Mouse (Mus musculus): ENCODE results near the gene Fli1.

Gene Fli1

GRCm38 (mm10) chr9:32542212-32543039 is at the start of gene Fli1:
TSS of gene Fli1 (minus strand) at chr9:32542861.
- no peak for DNase-seq (ENCODE audit: low read depth in 1 of 2, low spot score in 2 of 2)

GRCm38 (mm10) chr9:32591732-32592582 is 49.3 kb upstream of the Fli1 start:
- peak; percentile 16 to 45 for DNase-seq (ENCODE audit: low read depth in 1 of 2, low spot score in 2 of 2)

GRCm38 (mm10) chr9:32590571-32590970 is 47.9 kb upstream of the Fli1 start:
- DNase-seq (ENCODE audit: low read depth in 1 of 2, low spot score in 2 of 2) = no peak

DNA sequence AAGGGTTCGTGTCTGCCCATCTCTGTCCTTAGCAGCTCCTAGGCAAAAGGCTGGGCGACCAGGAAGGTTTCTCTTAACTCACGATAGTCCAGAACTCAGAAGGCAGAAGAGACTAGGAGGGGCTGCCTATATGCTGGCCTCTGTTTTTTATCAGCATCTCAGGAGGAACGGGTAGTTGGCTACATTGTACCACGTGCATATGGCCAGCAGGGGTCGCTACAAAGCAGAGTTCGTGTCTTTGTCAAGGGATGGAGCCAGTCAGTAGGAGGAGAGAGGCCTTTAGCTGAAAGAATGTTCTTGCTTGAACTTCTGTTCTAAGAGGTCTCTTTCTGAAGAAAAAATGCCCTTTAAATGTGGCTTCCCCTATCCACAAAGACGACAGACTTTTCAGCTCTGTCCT is 47.2 kb upstream of the Fli1 start:
- DNase-seq (ENCODE audit: low read depth in 1 of 2, low spot score in 2 of 2) = peak in 1 of 2 experiments; percentile 70

GRCm38 (mm10) chr9:32585357-32585756 is 42.7 kb upstream of the Fli1 start:
- DNase-seq (ENCODE audit: low read depth in 1 of 2, low spot score in 2 of 2) = no peak

DNA sequence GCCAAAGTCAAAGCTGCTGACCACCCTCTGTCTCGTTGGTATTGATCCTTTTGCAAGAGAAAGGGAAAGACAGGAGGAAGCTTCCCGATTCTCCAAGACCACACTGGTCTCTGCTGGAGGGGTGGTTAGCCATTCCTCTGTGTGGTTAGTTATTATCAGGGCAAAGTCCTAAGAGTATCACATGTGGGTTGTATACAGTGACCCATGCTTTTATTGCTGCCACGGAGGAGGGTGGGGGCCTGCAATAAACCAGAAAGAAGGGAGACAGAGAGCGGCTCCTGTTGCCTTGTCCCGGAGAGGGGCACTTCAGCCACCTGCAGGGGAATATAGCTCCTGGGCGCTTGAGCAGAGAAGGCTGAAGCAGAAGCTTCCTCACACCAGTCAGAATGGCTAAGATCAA is 41.2 kb upstream of the Fli1 start:
- DNase-seq (ENCODE audit: low read depth in 1 of 2, low spot score in 2 of 2) = no peak

- DNase-seq (ENCODE audit: low read depth in 1 of 2, low spot score in 2 of 2) = no peak
These were observed 39.4 kb upstream of the Fli1 start for GRCm38 (mm10) chr9:32581851-32582573.

- DNase-seq (ENCODE audit: low read depth in 1 of 2, low spot score in 2 of 2) = no peak
These were observed 35.8 kb upstream of the Fli1 start for GRCm38 (mm10) chr9:32578411-32578810.

GRCm38 (mm10) chr9:32573638-32574037 is 31.0 kb upstream of the Fli1 start:
- DNase-seq (ENCODE audit: low read depth in 1 of 2, low spot score in 2 of 2) = no peak

GRCm38 (mm10) chr9:32571676-32572075 is 29.0 kb upstream of the Fli1 start:
- DNase-seq (ENCODE audit: low read depth in 1 of 2, low spot score in 2 of 2) = no peak

- no peak for DNase-seq (ENCODE audit: low read depth in 1 of 2, low spot score in 2 of 2)
These were observed 27.9 kb upstream of the Fli1 start for GRCm38 (mm10) chr9:32570547-32570946.

- DNase-seq (ENCODE audit: low read depth in 1 of 2, low spot score in 2 of 2) = no peak
These were observed 26.6 kb upstream of the Fli1 start for GRCm38 (mm10) chr9:32569261-32569660.

DNA sequence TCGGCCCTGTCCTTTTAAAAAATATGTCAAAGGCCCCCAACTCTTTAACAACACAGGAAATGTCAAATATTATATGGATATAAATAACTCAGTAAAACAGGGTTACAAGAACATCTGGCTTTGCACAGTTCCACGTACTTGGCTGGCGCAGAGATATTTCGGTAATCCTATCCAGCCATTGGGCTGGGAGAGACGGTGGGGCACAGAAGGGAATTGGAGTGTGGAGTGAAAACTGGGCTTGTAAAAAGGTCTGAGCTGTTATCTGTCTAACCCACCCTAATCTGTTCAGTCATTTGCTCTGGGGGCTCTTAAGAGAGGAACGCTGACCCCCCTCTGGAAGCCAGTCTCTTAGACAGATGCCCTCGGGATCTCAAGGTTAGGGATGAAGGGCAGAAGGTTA is 24.9 kb upstream of the Fli1 start:
- no peak for DNase-seq (ENCODE audit: low read depth in 1 of 2, low spot score in 2 of 2)

DNA sequence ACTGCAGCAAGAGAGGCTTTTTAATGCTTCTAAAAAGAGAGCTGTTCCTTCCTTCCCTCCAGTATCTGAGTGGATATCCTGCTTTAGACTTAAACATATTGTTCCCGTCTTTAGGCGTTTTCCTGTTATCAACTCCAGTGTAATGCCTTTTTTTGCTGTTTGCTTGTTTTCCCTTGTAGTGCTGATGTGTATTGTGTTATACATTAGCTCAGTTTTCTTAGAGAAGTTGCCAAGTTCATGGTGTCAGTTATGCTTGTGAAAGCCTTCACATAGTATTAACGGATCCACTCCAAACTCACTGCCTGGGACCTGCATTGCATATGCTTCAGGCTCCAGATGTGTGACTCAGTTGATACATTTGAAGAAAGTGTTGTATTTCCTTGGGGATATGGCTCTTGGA is 22.6 kb upstream of the Fli1 start:
- DNase-seq (ENCODE audit: low read depth in 1 of 2, low spot score in 2 of 2) = no peak

DNA sequence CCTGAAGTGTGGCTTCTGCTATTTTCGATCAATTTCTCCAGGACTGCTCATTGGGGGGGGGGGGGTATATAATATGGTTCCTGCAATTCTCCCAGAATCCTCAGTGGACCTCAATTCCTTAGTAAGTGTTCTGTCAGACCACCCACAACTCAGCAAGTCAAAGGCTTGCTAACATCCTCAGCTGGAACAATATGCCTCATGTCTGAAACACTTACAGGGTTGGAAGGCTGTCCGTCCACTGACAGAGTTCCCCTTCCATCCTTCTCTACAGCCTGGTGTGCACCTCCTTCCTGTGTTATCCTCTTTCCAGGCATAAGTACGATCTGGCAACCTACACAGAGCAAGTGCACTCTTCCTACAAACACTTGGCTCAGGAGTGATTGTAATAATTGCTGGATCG is 20.2 kb upstream of the Fli1 start:
- DNase-seq (ENCODE audit: low read depth in 1 of 2, low spot score in 2 of 2) = no peak

GRCm38 (mm10) chr9:32562409-32562808 is 19.7 kb upstream of the Fli1 start:
- peak; percentile 26 to 29 for DNase-seq (ENCODE audit: low read depth in 1 of 2, low spot score in 2 of 2)

DNA sequence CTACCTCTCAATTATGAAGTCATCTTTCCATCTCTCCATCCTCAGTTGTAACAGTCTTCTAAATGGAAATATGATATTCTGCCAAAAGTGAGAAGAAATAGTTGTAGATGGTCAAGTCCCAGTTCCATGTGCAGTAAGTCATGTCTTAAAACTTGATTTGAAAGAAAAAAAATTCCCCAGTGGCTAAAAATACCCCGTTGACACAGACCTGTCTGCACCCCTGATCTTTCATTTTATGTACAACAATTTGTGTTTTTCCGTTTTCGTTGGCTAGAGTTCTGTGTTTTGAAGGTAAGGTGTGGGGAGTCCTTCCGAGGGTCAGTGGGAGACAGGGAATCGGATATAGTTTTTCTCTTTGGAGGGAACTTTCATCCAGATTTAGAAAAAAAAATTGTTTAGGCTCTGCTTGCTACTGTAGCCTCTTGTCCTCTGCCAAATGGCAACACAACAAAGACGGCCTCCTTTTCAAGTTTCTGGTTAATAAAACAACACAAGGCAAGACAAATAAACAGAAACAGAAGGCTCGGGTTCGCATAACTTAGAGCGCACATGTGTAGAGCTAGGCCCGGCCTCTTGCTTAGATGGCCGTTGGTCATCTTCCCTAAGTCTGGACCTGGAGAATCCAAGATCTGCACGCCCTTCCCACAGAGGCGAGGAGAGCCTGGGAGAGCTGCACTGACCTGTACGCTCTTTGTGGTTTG is 18.7 kb upstream of the Fli1 start:
- DNase-seq (ENCODE audit: low read depth in 1 of 2, low spot score in 2 of 2) = no peak

- DNase-seq (ENCODE audit: low read depth in 1 of 2, low spot score in 2 of 2) = no peak
These were observed 17.2 kb upstream of the Fli1 start for GRCm38 (mm10) chr9:32559859-32560258.

- no peak for DNase-seq (ENCODE audit: low read depth in 1 of 2, low spot score in 2 of 2)
These were observed 16.8 kb upstream of the Fli1 start for GRCm38 (mm10) chr9:32559454-32559853.

DNA sequence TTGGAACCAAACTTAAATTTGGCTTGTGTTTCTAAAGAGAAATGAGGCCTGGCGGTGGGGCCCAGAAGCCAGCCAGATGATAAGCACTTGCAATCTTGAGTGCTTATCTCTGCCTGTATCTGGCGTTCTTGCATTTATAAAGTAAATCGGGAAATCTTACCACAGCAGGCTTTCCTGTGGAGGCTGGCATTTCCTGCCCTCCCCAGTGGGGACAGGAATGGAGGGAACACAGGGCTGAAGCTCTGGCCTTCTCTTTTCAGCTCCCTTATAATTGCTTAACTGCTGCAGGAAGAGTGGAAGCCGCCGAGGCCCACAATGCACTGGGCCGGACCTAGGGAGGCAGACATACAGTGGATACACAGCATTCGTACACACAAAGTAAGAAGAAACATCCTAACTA is 13.7 kb upstream of the Fli1 start:
- no peak for DNase-seq (ENCODE audit: low read depth in 1 of 2, low spot score in 2 of 2)

DNA sequence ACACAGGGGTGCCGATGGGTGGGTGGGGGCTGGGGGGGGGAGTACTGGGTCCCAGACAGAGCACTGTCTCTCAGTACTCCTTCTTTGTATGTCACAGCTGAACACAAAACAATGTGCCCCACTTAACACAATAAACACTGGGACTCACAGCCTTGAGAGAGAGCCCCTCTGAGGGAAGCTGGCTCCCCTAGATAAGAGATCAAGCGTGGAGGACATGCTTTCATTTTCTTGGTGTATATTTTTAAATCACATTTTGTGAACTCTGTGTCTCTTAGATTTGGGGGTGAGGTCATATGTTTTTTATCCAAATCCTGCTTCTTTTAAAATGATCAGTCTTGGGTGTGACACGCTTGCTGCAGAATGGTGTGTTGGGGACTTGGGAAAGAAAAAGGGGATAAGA is 12.6 kb upstream of the Fli1 start:
- DNase-seq (ENCODE audit: low read depth in 1 of 2, low spot score in 2 of 2) = no peak
